Mouse (Mus musculus) neural tube, embryonic 11.5 days (tissue): ENCODE results near the gene Carmil1. TPM values are rescaled to one million over a fixed set of nuclear protein-coding genes. Genes with fewer than 3 reads are reported as not detected.

Experiments used
- ATAC-seq: fragments of 200-750 bp; cut with Nextera tagmentation; 2 replicates; pipeline ENCODE4 v1.8.0; 2017; ENCODE audit warnings: moderate number of reproducible peaks, mild to moderate bottlenecking, moderate TSS enrichment, moderate library complexity; ENCODE audit not compliant: insufficient read depth, low FRiP score, low TSS enrichment
- DNase-seq: peaks from one replicate; pipeline ENCODE4 v3.0.0-alpha.2; 2015; ENCODE audit warnings: low spot score
- H3K27ac ChIP-seq: fragments of 300-500 bp; sonication (generic); 2 replicates; pipeline ENCODE4 v1.5.1; 2014; ENCODE audit warnings: low read depth, mild to moderate bottlenecking, low read length
- H3K27me3 ChIP-seq: fragments of 300-500 bp; sonication (generic); 2 replicates; pipeline ENCODE4 v1.6.1; 2014; ENCODE audit warnings: mild to moderate bottlenecking, low read length, mixed read lengths; ENCODE audit not compliant: control insufficient read depth, insufficient read depth
- H3K36me3 ChIP-seq: fragments of 300-500 bp; sonication (generic); 2 replicates; pipeline ENCODE4 v1.6.1; 2014; ENCODE audit warnings: mild to moderate bottlenecking, low read length, moderate library complexity, mixed read lengths; ENCODE audit not compliant: control insufficient read depth, insufficient read depth
- H3K4me1 ChIP-seq: fragments of 300-500 bp; sonication (generic); 2 replicates; pipeline ENCODE4 v1.6.1; 2014; ENCODE audit warnings: low read length, mixed read lengths; ENCODE audit not compliant: control insufficient read depth, insufficient read depth
- H3K4me2 ChIP-seq: fragments of 300-500 bp; sonication (generic); 2 replicates; pipeline ENCODE4 v1.6.1; 2014; ENCODE audit warnings: low read depth, mild to moderate bottlenecking, moderate library complexity
- H3K4me3 ChIP-seq: fragments of 300-500 bp; sonication (generic); 2 replicates; pipeline ENCODE4 v1.5.1; 2014; ENCODE audit warnings: low read depth, low read length
- H3K9ac ChIP-seq: fragments of 300-500 bp; sonication (generic); 2 replicates; pipeline ENCODE4 v1.6.1; 2014; ENCODE audit warnings: mild to moderate bottlenecking, low read length
- H3K9me3 ChIP-seq: fragments of 300-500 bp; sonication (generic); 2 replicates; pipeline ENCODE4 v1.6.1; 2016; ENCODE audit warnings: low read length; ENCODE audit not compliant: control insufficient read depth
- WGBS: fragments of 180-500 bp; shearing (Covaris S2); extraction: QIAGEN DNeasy Blood & Tissue Kit; methylation state at CpG from one replicate; pipeline ENCODE4 v1.1.7; 2014; 5-methylcytosine and 5-hydroxymethylcytosine counted together
- polyA plus RNA-seq: library from polyadenylated mRNA; unstranded; fragments of >200 nt; fragmentation: Nextera tagmentation; extraction: Ambion mirVana; gene quantifications from 2 replicates; pipeline ENCODE4 v1.2.1, GENCODE M21; 2014

Carmil1 gene
- polyA plus RNA-seq, 1 experiment from 2014 or later = 20.7 TPM

DNA sequence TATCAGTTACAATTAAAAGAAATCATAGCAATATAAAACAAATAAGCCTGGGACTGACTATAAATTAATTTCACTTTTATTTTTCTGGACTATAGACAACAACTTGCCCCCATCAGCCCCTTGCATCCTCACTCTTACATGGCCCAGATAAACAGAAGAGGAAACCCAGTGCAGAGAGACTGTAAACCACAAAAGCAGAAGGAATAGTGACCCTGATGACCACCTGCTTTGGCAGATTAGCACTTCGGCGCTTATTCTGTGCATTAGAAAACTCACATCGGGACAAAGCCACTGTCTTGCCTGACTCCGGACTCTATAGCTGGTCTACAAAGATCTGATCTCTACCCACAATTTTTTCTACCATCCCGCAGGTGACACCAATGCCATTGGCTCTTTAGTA lies 188.5 kb downstream of the Carmil1 start:
- no peak for ATAC-seq
- Histone ChIP-seq H3K27ac (no peak overlapping the region), H3K27me3 (no peaks in the 10 kb centered on the region), H3K4me2 (no peak overlapping the region), H3K4me1 (no peaks in the 10 kb centered on the region), H3K9me3 (no peaks in the 10 kb centered on the region), H3K36me3 (no peaks in the 10 kb centered on the region), H3K9ac (no peak overlapping the region), H3K4me3 (no peak overlapping the region)
- no peak for DNase-seq
- WGBS = 93% methylated on average over 5 of the region's 5 CpGs

DNA sequence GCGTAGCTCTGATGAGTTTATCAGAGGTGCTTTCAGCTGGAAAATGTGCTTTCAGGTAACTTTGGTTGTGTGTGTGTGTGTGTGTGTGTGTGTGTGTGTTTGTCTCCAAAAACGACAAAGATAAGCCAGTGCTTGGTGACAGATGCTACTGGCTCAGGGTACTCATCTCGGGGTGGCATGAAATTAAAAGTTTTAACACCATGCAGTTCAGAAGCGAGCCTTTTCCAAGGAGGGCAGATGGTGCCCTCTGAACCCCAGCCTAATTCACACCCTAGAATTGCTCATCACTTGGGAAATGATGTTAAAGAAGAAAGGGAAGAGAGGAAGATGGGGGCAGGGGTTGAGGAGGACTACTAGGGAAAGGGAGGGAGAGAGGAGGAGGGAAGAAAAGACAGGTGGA lies 198.4 kb downstream of the Carmil1 start:
- no peaks in the 10 kb centered on the region for H3K9me3 ChIP-seq
- 72% methylated on average over 4 of the region's 4 CpGs for WGBS
- H3K9ac ChIP-seq = no peak overlapping the region
- H3K27me3 ChIP-seq = no peaks in the 10 kb centered on the region
- no peak for DNase-seq
- no peak overlapping the region for H3K27ac ChIP-seq
- no peaks in the 10 kb centered on the region for H3K36me3 ChIP-seq
- ATAC-seq = no peak
- H3K4me3 ChIP-seq = no peak overlapping the region
- no peak overlapping the region for H3K4me2 ChIP-seq
- no peaks in the 10 kb centered on the region for H3K4me1 ChIP-seq

GRCm38 (mm10) chr13:24081698-24082097 lies 198.9 kb downstream of the Carmil1 start:
- Histone ChIP-seq H3K9ac (no peak overlapping the region), H3K9me3 (no peaks in the 10 kb centered on the region), H3K4me1 (no peaks in the 10 kb centered on the region), H3K4me2 (no peak overlapping the region), H3K27ac (no peak overlapping the region), H3K36me3 (no peaks in the 10 kb centered on the region), H3K27me3 (no peaks in the 10 kb centered on the region), H3K4me3 (no peak overlapping the region)
- no peak for DNase-seq
- ATAC-seq = no peak
- 91% methylated on average over 7 of the region's 7 CpGs for WGBS

GRCm38 (mm10) chr13:24072588-24072987 lies 208.0 kb downstream of the Carmil1 start:
- no peaks in the 10 kb centered on the region for H3K9me3 ChIP-seq
- H3K27me3 ChIP-seq = no peaks in the 10 kb centered on the region
- no peaks in the 10 kb centered on the region for H3K4me1 ChIP-seq
- 94% methylated on average over 10 of the region's 10 CpGs for WGBS
- DNase-seq (no peak), ATAC-seq (no peak)
- H3K36me3 ChIP-seq = no peaks in the 10 kb centered on the region
- no peak overlapping the region for H3K4me2 ChIP-seq
- no peak overlapping the region for H3K27ac ChIP-seq
- no peak overlapping the region for H3K4me3 ChIP-seq
- no peak overlapping the region for H3K9ac ChIP-seq

DNA sequence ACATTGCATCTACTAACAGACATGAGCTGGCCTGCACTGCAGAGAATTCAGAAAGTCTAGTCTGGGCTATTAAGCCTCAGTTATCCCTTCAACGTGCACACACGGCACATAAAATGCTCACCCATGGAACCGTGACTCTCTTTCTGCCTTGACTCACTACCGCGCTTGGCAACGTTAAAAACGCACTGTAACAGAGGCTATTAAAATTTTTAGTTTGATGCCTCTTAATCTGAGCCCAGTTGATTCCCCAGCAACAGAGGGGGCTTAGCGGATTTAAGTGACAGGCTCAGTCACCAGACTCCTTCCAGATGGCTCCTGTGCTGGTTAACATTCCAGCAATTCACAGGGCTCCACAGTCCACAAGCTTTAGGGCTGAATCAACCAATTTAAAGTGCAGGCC lies 213.0 kb downstream of the Carmil1 start:
- no peaks in the 10 kb centered on the region for H3K4me1 ChIP-seq
- WGBS = 95% methylated on average over 8 of the region's 8 CpGs
- no peaks in the 10 kb centered on the region for H3K9me3 ChIP-seq
- no peaks in the 10 kb centered on the region for H3K27me3 ChIP-seq
- no peak for DNase-seq
- no peak overlapping the region for H3K9ac ChIP-seq
- no peak overlapping the region for H3K4me3 ChIP-seq
- H3K4me2 ChIP-seq = no peak overlapping the region
- ATAC-seq = no peak
- H3K36me3 ChIP-seq = no peaks in the 10 kb centered on the region
- no peak overlapping the region for H3K27ac ChIP-seq

- ATAC-seq = no peak
- DNase-seq = no peak
- WGBS = 59% methylated on average over 1 of the region's 1 CpGs
- Histone ChIP-seq H3K27me3 (no peaks in the 10 kb centered on the region), H3K36me3 (no peaks in the 10 kb centered on the region), H3K9me3 (no peaks in the 10 kb centered on the region), H3K9ac (no peak overlapping the region), H3K27ac (no peak overlapping the region), H3K4me2 (no peak overlapping the region), H3K4me3 (no peak overlapping the region), H3K4me1 (no peaks in the 10 kb centered on the region)
Observed at GRCm38 (mm10) chr13:24065536-24065935, 215.1 kb downstream of the Carmil1 start.

GRCm38 (mm10) chr13:24062770-24063169 lies 217.8 kb downstream of the Carmil1 start:
- Histone ChIP-seq H3K9ac (no peak overlapping the region), H3K27ac (no peak overlapping the region), H3K4me3 (no peak overlapping the region), H3K4me1 (no peaks in the 10 kb centered on the region), H3K4me2 (no peak overlapping the region), H3K27me3 (no peaks in the 10 kb centered on the region), H3K36me3 (no peaks in the 10 kb centered on the region), H3K9me3 (no peaks in the 10 kb centered on the region)
- DNase-seq (no peak), ATAC-seq (no peak)
- 59% methylated on average over 4 of the region's 4 CpGs for WGBS

- Histone ChIP-seq H3K9me3 (no peaks in the 10 kb centered on the region), H3K4me3 (no peak overlapping the region), H3K9ac (no peak overlapping the region), H3K27ac (no peak overlapping the region), H3K4me1 (no peaks in the 10 kb centered on the region), H3K4me2 (no peak overlapping the region), H3K27me3 (no peaks in the 10 kb centered on the region), H3K36me3 (no peaks in the 10 kb centered on the region)
- WGBS = 71% methylated on average over 5 of the region's 5 CpGs
- no peak for DNase-seq
- no peak for ATAC-seq
Observed at GRCm38 (mm10) chr13:24055072-24055869, 225.3 kb downstream of the Carmil1 start.

DNA sequence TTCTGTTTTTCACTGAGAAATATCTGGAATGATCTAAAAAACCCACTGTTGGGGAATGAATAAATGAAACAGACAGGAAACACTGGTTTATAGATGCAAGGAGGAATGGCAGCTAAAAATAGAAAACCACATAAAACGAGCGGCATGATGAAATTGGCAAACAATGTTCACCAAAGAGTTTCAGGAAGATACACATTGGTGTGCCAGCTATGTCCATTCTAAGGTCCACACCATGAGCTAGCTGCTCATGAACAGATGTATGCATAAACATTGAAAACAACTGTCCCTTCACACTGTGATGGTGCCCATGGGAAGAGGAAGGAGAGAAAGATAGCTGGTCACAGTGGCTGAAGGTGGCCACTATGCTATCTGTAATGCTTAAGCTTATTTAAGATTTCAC lies 229.1 kb downstream of the Carmil1 start:
- H3K4me1 ChIP-seq = no peaks in the 10 kb centered on the region
- no peak overlapping the region for H3K4me3 ChIP-seq
- no peak overlapping the region for H3K4me2 ChIP-seq
- no peaks in the 10 kb centered on the region for H3K27me3 ChIP-seq
- 93% methylated on average over 2 of the region's 2 CpGs for WGBS
- no peak overlapping the region for H3K9ac ChIP-seq
- ATAC-seq = no peak
- no peak for DNase-seq
- no peaks in the 10 kb centered on the region for H3K9me3 ChIP-seq
- no peak overlapping the region for H3K27ac ChIP-seq
- H3K36me3 ChIP-seq = no peaks in the 10 kb centered on the region
